29 mouse cellular contexts compared by ENCODE assay signal in the genomic region with DNA sequence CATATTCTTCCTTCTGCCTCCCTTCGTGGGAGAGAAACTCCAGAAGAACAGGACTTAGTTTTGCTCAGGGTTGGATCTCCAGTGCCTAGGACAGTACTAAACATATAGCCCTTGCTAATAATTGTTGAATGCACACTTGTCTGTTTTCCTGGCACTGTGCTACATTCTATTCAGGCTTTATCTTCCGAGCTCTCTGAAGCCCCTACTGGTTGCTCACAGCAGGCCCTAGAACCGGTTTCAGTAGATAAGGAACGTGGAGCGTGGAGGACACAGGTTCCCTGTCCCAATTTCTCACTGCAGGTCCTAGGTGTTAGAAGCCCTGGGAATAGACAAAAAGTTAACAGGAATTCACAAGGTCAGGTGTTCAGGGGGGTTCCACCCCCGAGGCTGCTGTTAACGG. TPM values are rescaled to one million over a fixed set of nuclear protein-coding genes. Genes with fewer than 3 reads are reported as not detected.
DNase-seq lines count a peak whose midpoint lies in the region; ATAC-seq and TF ChIP-seq lines count a peak whose summit lies in the region.
"Had no signal": no experiment of that assay in that cellular context is flagged by ENCODE, and none has a peak within 500 bp of the region (broad histone marks: within the 10 kb centered on the region; RNA-seq: fewer than 3 reads in every experiment).

No protein-coding gene starts in this region.

- no peaks in the 10 kb centered on the region for H3K4me1 ChIP-seq in hindbrain, postnatal 0 days (ENCODE audit: insufficient read depth, low read length)
- no peaks in the 10 kb centered on the region for H3K4me1 ChIP-seq in hindbrain, embryonic 11.5 days (replicated peaks; ENCODE audit: control insufficient read depth, insufficient read depth, low read length)
- peaks cover 8% of the 10 kb centered on the region; the same call in 1 of the 2 replicates for H3K4me1 ChIP-seq in lung, postnatal 0 days (ENCODE audit: insufficient read depth, low read depth, low read length)
- peaks cover 2 to 13% of the 10 kb centered on the region in 2 experiments; a peak in 3 of 4 replicates for H3K4me1 ChIP-seq in MEL (ENCODE audit: control insufficient read depth in 1 of 2, insufficient read depth in 2 of 2, low read length in 2 of 2)
- H3K4me1 ChIP-seq: hindbrain, embryonic 13.5 days; kidney, embryonic 15.5 days; liver, embryonic 15.5 days; midbrain, embryonic 10.5 days; neural tube, embryonic 12.5 days had no signal

- TF ChIP-seq POLR2A in MEL (IDR thresholded peaks at IDR 0.05; ENCODE audit: control insufficient read depth in 1 of 2, insufficient read depth in 1 of 2, low read depth in 1 of 2, low read length in 2 of 2, poor library complexity in 1 of 2): no peak

- no peaks in the 10 kb centered on the region for H3K79me2 ChIP-seq in MEL (ENCODE audit: control insufficient read depth, insufficient read depth, low read length, poor library complexity)

- H3K36me3 ChIP-seq in hindbrain, postnatal 0 days (ENCODE audit: insufficient read depth, low read length): no peaks in the 10 kb centered on the region
- H3K36me3 ChIP-seq in hindbrain, embryonic 11.5 days (ENCODE audit: control insufficient read depth, insufficient read depth, low read length): no peaks in the 10 kb centered on the region
- no peaks in the 10 kb centered on the region for H3K36me3 ChIP-seq in lung, postnatal 0 days (ENCODE audit: insufficient read depth, low read length)
- H3K36me3 ChIP-seq in MEL (ENCODE audit: control insufficient read depth in 1 of 2, insufficient read depth in 2 of 2, low read length in 2 of 2): no peaks in the 10 kb centered on the region; a peak in 1 of 4 replicates
- H3K36me3 ChIP-seq: embryonic facial prominence, embryonic 12.5 days; forebrain, embryonic 15.5 days; heart, embryonic 10.5 days; heart, embryonic 15.5 days; hindbrain, embryonic 13.5 days; kidney, embryonic 15.5 days; limb, embryonic 12.5 days; liver, embryonic 15.5 days; midbrain, embryonic 10.5 days; neural tube, embryonic 12.5 days had no signal

- TF ChIP-seq EP300 in lung, postnatal 0 days (IDR thresholded peaks at IDR 0.05): no peak
- peak in 1 of 2 experiments; percentile 22; a peak in 1 of 4 replicates for TF ChIP-seq EP300 in MEL (IDR thresholded peaks at IDR 0.05; ENCODE audit: low read depth in 1 of 2, low read length in 2 of 2)

- no peak for DNase-seq in hindbrain, postnatal 0 days (ENCODE audit: low spot score)
- DNase-seq in hindbrain, embryonic 11.5 days (ENCODE audit: low spot score): no peak
- peak; percentile 40 for DNase-seq in lung, postnatal 0 days (ENCODE audit: low spot score)
- no peak for DNase-seq in lung, adult 18-20 months
- DNase-seq in MEL (ENCODE audit: low read depth, low spot score): peak; percentile 53
- DNase-seq in gastrocnemius, postnatal 14 days: no peak
- DNase-seq in ovary, postnatal 10 days (ENCODE audit: low spot score): no peak
- DNase-seq: adrenal gland, postnatal 10 days; cerebellum, adult 11-12 months; cerebellum, adult 9-11 months; embryo, embryonic 11 days; heart, postnatal 36 days; kidney, adult 18-20 months; kidney, postnatal 4 days; thymus, postnatal 14 days had no signal

- ATAC-seq in hindbrain, postnatal 0 days: no peak
- ATAC-seq in hindbrain, embryonic 11.5 days (ENCODE audit: low FRiP score): no peak
- no peak for ATAC-seq in lung, postnatal 0 days
- ATAC-seq in megakaryocyte-erythroid progenitor cell, adult 5-6 weeks (replicated peaks; ENCODE audit: low FRiP score, low TSS enrichment, poor library complexity, severe bottlenecking): 0 out of 2 replicates have a peak, but pooled peaks have one; percentile 48
- ATAC-seq: forebrain, embryonic 15.5 days; midbrain, embryonic 16.5 days had no signal

- H3K9me3 ChIP-seq in hindbrain, postnatal 0 days (ENCODE audit: low read length): no peaks in the 10 kb centered on the region
- H3K9me3 ChIP-seq in hindbrain, embryonic 11.5 days (ENCODE audit: control insufficient read depth, low read length): no peaks in the 10 kb centered on the region
- no peaks in the 10 kb centered on the region for H3K9me3 ChIP-seq in lung, postnatal 0 days (ENCODE audit: low read length)
- H3K9me3 ChIP-seq in MEL (replicated peaks; ENCODE audit: insufficient read depth, low read length): no peaks in the 10 kb centered on the region
- H3K9me3 ChIP-seq: embryonic facial prominence, embryonic 12.5 days; forebrain, embryonic 15.5 days; heart, embryonic 10.5 days; heart, embryonic 15.5 days; hindbrain, embryonic 13.5 days; kidney, embryonic 15.5 days; limb, embryonic 12.5 days; liver, embryonic 15.5 days; midbrain, embryonic 10.5 days; neural tube, embryonic 12.5 days had no signal

- no peak overlapping the region for H3K27ac ChIP-seq in hindbrain, postnatal 0 days
- no peak overlapping the region for H3K27ac ChIP-seq in hindbrain, embryonic 11.5 days (ENCODE audit: low read depth, low read length)
- no peak overlapping the region for H3K27ac ChIP-seq in lung, postnatal 0 days (ENCODE audit: low read length)
- H3K27ac ChIP-seq in MEL (ENCODE audit: control insufficient read depth, low read depth, low read length): no peak overlapping the region
- H3K27ac ChIP-seq: embryonic facial prominence, embryonic 12.5 days; forebrain, embryonic 15.5 days; heart, embryonic 10.5 days; heart, embryonic 15.5 days; hindbrain, embryonic 13.5 days; kidney, embryonic 15.5 days; limb, embryonic 12.5 days; liver, embryonic 15.5 days; macrophage; midbrain, embryonic 10.5 days; neural tube, embryonic 12.5 days had no signal

- H3K4me2 ChIP-seq in hindbrain, postnatal 0 days (ENCODE audit: low read depth, low read length): no peak overlapping the region
- no peak overlapping the region for H3K4me2 ChIP-seq in hindbrain, embryonic 11.5 days (replicated peaks; ENCODE audit: low read depth, low read length)
- H3K4me2 ChIP-seq in lung, postnatal 0 days (replicated peaks; ENCODE audit: low read depth, low read length): no peak overlapping the region
- H3K4me2 ChIP-seq: embryonic facial prominence, embryonic 12.5 days; forebrain, embryonic 15.5 days; heart, embryonic 15.5 days; hindbrain, embryonic 13.5 days; kidney, embryonic 15.5 days; limb, embryonic 12.5 days; liver, embryonic 15.5 days; neural tube, embryonic 12.5 days had no signal

- TF ChIP-seq RAD21 in MEL (IDR thresholded peaks at IDR 0.05; ENCODE audit: low read depth, low read length): no peak; the same call in 1 of the 2 replicates

- H3K4me3 ChIP-seq in hindbrain, postnatal 0 days (ENCODE audit: low read length): no peak overlapping the region
- H3K4me3 ChIP-seq in hindbrain, embryonic 11.5 days (ENCODE audit: low read depth, low read length): no peak overlapping the region
- H3K4me3 ChIP-seq in lung, postnatal 0 days (ENCODE audit: low read depth, low read length): no peak overlapping the region
- H3K4me3 ChIP-seq in MEL (ENCODE audit: control insufficient read depth in 1 of 2, insufficient read depth in 1 of 2, low read depth in 2 of 2, low read length in 2 of 2): no peak overlapping the region
- H3K4me3 ChIP-seq: embryonic facial prominence, embryonic 12.5 days; forebrain, embryonic 15.5 days; heart, embryonic 10.5 days; heart, embryonic 15.5 days; hindbrain, embryonic 13.5 days; kidney, embryonic 15.5 days; limb, embryonic 12.5 days; liver, embryonic 15.5 days; midbrain, embryonic 10.5 days; myocyte; neural tube, embryonic 12.5 days had no signal

- 51% methylated on average over 7 of the region's 7 CpGs for WGBS in hindbrain, postnatal 0 days
- WGBS in hindbrain, embryonic 11.5 days: 49% methylated on average over 7 of the region's 7 CpGs
- 37% methylated on average over 7 of the region's 7 CpGs for WGBS in lung, postnatal 0 days

- TF ChIP-seq CTCF in hindbrain, postnatal 0 days (IDR thresholded peaks at IDR 0.05; ENCODE audit: low read depth): peak; percentile 14; the same call in 1 of the 2 replicates
- peak; percentile 31 for TF ChIP-seq CTCF in lung, postnatal 0 days (IDR thresholded peaks at IDR 0.05)
- peak; percentile 4 to 37 (median 12); a peak in 2 of 6 replicates for TF ChIP-seq CTCF in MEL (IDR thresholded peaks at IDR 0.05 in 2 of 3, conservative IDR thresholded peaks at IDR 0.05 in 1 of 3; ENCODE audit: control insufficient read depth in 1 of 3, insufficient read depth in 1 of 3, low read depth in 2 of 3, low read length in 3 of 3, poor library complexity in 1 of 3, severe bottlenecking in 1 of 3)

- H3K9ac ChIP-seq in hindbrain, postnatal 0 days (replicated peaks; ENCODE audit: low read length): no peak overlapping the region
- H3K9ac ChIP-seq in hindbrain, embryonic 11.5 days (ENCODE audit: low read depth, low read length): no peak overlapping the region
- no peak overlapping the region for H3K9ac ChIP-seq in lung, postnatal 0 days (replicated peaks; ENCODE audit: low read depth)
- no peak overlapping the region for H3K9ac ChIP-seq in MEL (ENCODE audit: control insufficient read depth, low read depth, low read length, poor library complexity, severe bottlenecking)
- H3K9ac ChIP-seq: embryonic facial prominence, embryonic 12.5 days; forebrain, embryonic 15.5 days; heart, embryonic 15.5 days; hindbrain, embryonic 13.5 days; kidney, embryonic 15.5 days; limb, embryonic 12.5 days; liver, embryonic 15.5 days; neural tube, embryonic 12.5 days had no signal

- H3K27me3 ChIP-seq in hindbrain, postnatal 0 days (ENCODE audit: insufficient read depth, low read length): no peaks in the 10 kb centered on the region
- H3K27me3 ChIP-seq in hindbrain, embryonic 11.5 days (ENCODE audit: control insufficient read depth, insufficient read depth, low read length): no peaks in the 10 kb centered on the region
- H3K27me3 ChIP-seq in lung, postnatal 0 days (replicated peaks; ENCODE audit: insufficient read depth, low read length): no peaks in the 10 kb centered on the region
- H3K27me3 ChIP-seq in MEL (ENCODE audit: control insufficient read depth in 1 of 2, insufficient read depth in 2 of 2, low read length in 2 of 2): peaks cover under 1 to 2% of the 10 kb centered on the region in 2 experiments; a peak in 2 of 4 replicates
- H3K27me3 ChIP-seq: embryonic facial prominence, embryonic 12.5 days; forebrain, embryonic 15.5 days; heart, embryonic 15.5 days; limb, embryonic 12.5 days; liver, embryonic 15.5 days; neural tube, embryonic 12.5 days had no signal

- intact Hi-C loops in gastrocnemius, postnatal 14 days (cut with DNase I; ENCODE audit: low total_unique reads): no loop called here

RNA-seq across cellular contexts. Expression of a gene that starts 59.4 kb away (rescaled TPM):
- total RNA-seq in hindbrain, postnatal 0 days (2014; rRNA removed): 11.2 and 15.4 TPM in 2 replicates
- polyA plus RNA-seq in hindbrain, postnatal 0 days (2015; fragmentation: Nextera tagmentation; extraction: Ambion mirVana): 0.68 and 0.89 TPM in 2 replicates
- polyA plus RNA-seq in hindbrain, embryonic 11.5 days (2014; fragmentation: Nextera tagmentation; extraction: Ambion mirVana): 0.25 and 0.43 TPM in 2 replicates
- polyA plus RNA-seq in lung, postnatal 0 days (2015; fragmentation: Nextera tagmentation; extraction: Ambion mirVana): 1.2 and 1.4 TPM in 2 replicates
- total RNA-seq in MEL (2012; rRNA removed): 2.3 and 8.1 TPM in 2 replicates
- polyA plus RNA-seq in MEL (2012; ENCODE audit: insufficient read depth in 1 of 2, insufficient read length in 2 of 2, low read depth in 1 of 2, low replicate concordance in 2 of 2, missing spikeins in 1 of 2): 1 to 10 TPM in 1 of 2 experiments, not detected in 1; 9.1 TPM
- total RNA-seq in megakaryocyte-erythroid progenitor cell, adult 5-6 weeks (2014; fragmentation: Nextera tagmentation): 0.47 TPM in 1 of 2 replicates, not detected in the other
- total RNA-seq in megakaryocyte-erythroid progenitor cell, adult 5-6 weeks (2017): 1.1 and 2.1 TPM in 2 replicates
- 10 to 100 TPM in 1 of 2 experiments, 1 to 10 TPM in 1; 9.4 to 11.6 TPM for total RNA-seq in gastrocnemius, postnatal 14 days (2021)

Comparison
In these comparisons a context has a peak if more than half of its experiments do, and no peak if none do; other contexts are left out.
1. DNase-seq: peak in lung, postnatal 0 days (single experiment) and MEL (single experiment); none in hindbrain, postnatal 0 days (single experiment), hindbrain, embryonic 11.5 days (single experiment), lung, adult 18-20 months (0 of 2), gastrocnemius, postnatal 14 days (single experiment) and ovary, postnatal 10 days (single experiment).
2. Peak in every context shown above with its lines, with median percentiles within 50 percentile points of each other: CTCF ChIP-seq.